Mouse (Mus musculus) limb, embryonic 11.5 days (tissue): Measurements from ENCODE around the gene Ctdsp2. TPM values are rescaled to one million over a fixed set of nuclear protein-coding genes. Genes with fewer than 3 reads are reported as not detected.
A peak's percentile ranks its signal among the peaks of the same experiment; 100 is the strongest.

Experiments used
- ATAC-seq: fragments of 200-750 bp; cut with Nextera tagmentation; 2 replicates; pipeline ENCODE4 v1.8.0; 2017; ENCODE audit warnings: low read depth; ENCODE audit not compliant: insufficient number of reproducible peaks, low FRiP score, low TSS enrichment
- DNase-seq: peaks from one replicate; pipeline ENCODE4 v3.0.0-alpha.2; 2015; ENCODE audit warnings: low spot score
- H3K27ac ChIP-seq: fragments of 300-500 bp; sonication (generic); replicated peaks from 2 replicates; pipeline ENCODE4 v1.5.1; 2014; ENCODE audit warnings: low read depth, mild to moderate bottlenecking, low read length
- H3K27me3 ChIP-seq: fragments of 300-500 bp; sonication (generic); 2 replicates; pipeline ENCODE4 v1.6.1; 2014; ENCODE audit warnings: mild to moderate bottlenecking, low read length, mixed read lengths; ENCODE audit not compliant: control insufficient read depth, insufficient read depth
- H3K36me3 ChIP-seq: fragments of 300-500 bp; sonication (generic); 2 replicates; pipeline ENCODE4 v1.6.1; 2014; ENCODE audit warnings: mild to moderate bottlenecking, low read length, moderate library complexity, mixed read lengths; ENCODE audit not compliant: control insufficient read depth, insufficient read depth
- H3K4me1 ChIP-seq: fragments of 300-500 bp; sonication (generic); 2 replicates; pipeline ENCODE4 v1.6.1; 2014; ENCODE audit warnings: low read length, mixed read lengths; ENCODE audit not compliant: control insufficient read depth, insufficient read depth
- H3K4me2 ChIP-seq: fragments of 300-500 bp; sonication (generic); 2 replicates; pipeline ENCODE4 v1.6.1; 2014; ENCODE audit warnings: low read depth, mild to moderate bottlenecking, moderate library complexity; ENCODE audit not compliant: severe bottlenecking
- H3K4me3 ChIP-seq: fragments of 300-500 bp; sonication (generic); 2 replicates; pipeline ENCODE4 v1.5.1; 2014; ENCODE audit warnings: low read depth, low read length
- H3K9ac ChIP-seq: fragments of 300-500 bp; sonication (generic); 2 replicates; pipeline ENCODE4 v1.6.1; 2014; ENCODE audit warnings: mild to moderate bottlenecking, low read length
- H3K9me3 ChIP-seq: fragments of 300-500 bp; sonication (generic); 2 replicates; pipeline ENCODE4 v1.6.1; 2016; ENCODE audit warnings: low read length; ENCODE audit not compliant: control insufficient read depth
- WGBS: fragments of 180-500 bp; shearing (Covaris S2); extraction: QIAGEN DNeasy Blood & Tissue Kit; methylation state at CpG from one replicate; pipeline ENCODE4 v1.1.7; 2014; 5-methylcytosine and 5-hydroxymethylcytosine counted together
- polyA plus RNA-seq: library from polyadenylated mRNA; unstranded; fragments of >200 nt; fragmentation: Nextera tagmentation; extraction: Ambion mirVana; gene quantifications from 2 replicates; pipeline ENCODE4 v1.2.1, GENCODE M21; 2014

Gene Ctdsp2
- polyA plus RNA-seq, 1 experiment from 2014 or later: 77.3 TPM

DNA sequence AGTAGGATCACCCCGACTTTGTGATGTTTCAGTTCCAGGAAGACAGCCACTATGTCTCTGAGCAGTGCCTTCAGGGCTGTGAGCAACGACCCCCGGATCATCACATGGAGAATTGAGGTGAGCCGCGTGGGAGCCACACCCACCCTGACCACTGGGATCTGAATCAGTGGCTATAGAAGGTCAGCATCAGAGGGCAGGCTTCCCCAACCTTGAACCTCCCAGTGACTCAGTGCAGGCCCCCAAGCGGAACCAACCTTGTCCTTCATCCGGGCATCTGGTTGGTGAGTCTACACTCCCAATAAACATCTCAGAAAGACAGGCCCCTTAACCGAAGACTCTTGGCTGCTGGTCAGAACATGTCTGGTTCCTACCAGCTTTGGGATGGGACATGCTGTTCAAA is 24.8 kb downstream of the Ctdsp2 start:
- Histone ChIP-seq H3K27me3 (no peaks in the 10 kb centered on the region), H3K9me3 (no peaks in the 10 kb centered on the region), H3K27ac (no peak overlapping the region), H3K9ac (no peak overlapping the region), H3K4me3 (no peak overlapping the region), H3K36me3 (peaks cover 4% of the 10 kb centered on the region), H3K4me1 (no peaks in the 10 kb centered on the region), H3K4me2 (no peak overlapping the region)
- ATAC-seq (no peak), DNase-seq (no peak)
- WGBS: 90% methylated on average over 8 of the region's 8 CpGs

DNA sequence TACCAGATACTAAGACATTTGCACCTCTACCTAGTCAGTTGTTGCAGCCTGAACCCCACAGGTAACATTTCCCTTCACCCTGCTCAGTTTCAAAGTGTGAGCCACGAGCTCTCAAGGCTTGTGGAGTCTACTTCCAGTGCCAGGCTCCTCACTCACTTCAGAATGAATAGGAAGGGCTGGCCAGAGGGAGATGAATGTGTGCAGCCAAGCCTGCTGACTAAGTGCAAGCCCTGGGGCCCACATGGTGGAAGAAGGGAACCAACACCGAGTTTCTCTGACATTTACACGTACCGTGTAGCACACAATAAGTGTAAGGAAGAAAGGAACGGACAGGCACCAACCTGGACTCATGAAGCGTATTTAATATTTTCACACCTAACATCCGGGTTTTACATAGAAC is 25.3 kb downstream of the Ctdsp2 start:
- ATAC-seq: no peak
- Histone ChIP-seq H3K9me3 (no peaks in the 10 kb centered on the region), H3K9ac (no peak overlapping the region), H3K36me3 (peaks cover 4% of the 10 kb centered on the region), H3K4me3 (no peak overlapping the region), H3K27ac (no peak overlapping the region), H3K4me2 (no peak overlapping the region), H3K4me1 (no peaks in the 10 kb centered on the region), H3K27me3 (no peaks in the 10 kb centered on the region)
- 85% methylated on average over 7 of the region's 7 CpGs for WGBS
- no peak for DNase-seq

DNA sequence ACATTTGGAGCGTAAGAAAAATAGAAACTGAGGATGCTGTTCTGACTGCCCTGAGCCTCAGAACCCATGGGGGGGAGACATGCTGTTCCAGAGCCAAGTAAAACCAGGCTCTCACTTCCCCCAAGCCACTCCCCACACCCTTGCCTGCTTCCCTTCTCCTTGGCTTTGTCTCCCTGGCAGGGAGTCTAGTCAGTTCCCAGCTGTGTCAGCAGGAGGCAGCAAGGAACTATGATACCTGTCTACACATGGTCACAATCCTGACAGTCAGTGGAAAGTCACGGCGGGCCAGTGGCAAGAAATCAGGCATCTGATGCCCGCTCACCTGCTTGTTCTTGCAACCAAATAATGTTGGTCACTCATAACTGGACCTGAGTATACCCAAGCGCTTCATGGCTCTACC is 38.0 kb downstream of the Ctdsp2 start:
- WGBS: 62% methylated on average over 5 of the region's 5 CpGs
- H3K9me3 ChIP-seq: no peaks in the 10 kb centered on the region
- ATAC-seq (peak; percentile 51; the same call in 1 of the 2 replicates), DNase-seq (peak; percentile 53)
- H3K27ac ChIP-seq: no peak overlapping the region
- no peaks in the 10 kb centered on the region for H3K36me3 ChIP-seq
- no peaks in the 10 kb centered on the region for H3K27me3 ChIP-seq
- H3K4me1 ChIP-seq: 0 out of 2 replicates have a peak, but pooled peaks cover 4% of the 10 kb centered on the region
- no peak overlapping the region for H3K9ac ChIP-seq
- no peak overlapping the region for H3K4me3 ChIP-seq
- H3K4me2 ChIP-seq: no peak overlapping the region

DNA sequence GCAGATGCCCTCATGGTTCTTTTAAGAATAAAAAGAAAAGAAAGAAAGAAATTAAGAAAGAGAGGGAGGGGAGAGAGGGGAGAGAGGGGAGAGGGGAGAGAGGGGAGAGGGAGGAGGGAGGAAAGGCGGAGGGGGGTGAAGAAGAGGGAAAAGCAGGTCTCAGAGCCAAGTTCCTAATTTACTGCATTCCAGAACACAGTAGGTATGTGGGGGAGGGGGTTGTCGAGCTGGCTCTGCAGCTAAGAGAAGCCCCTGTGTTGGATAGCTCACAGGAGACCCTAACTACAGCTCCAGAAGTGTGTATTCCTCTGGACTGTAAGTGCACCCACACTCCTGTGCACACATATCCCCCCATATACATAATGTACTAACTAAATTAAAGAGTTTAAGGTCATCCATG is 38.6 kb downstream of the Ctdsp2 start:
- no peak overlapping the region for H3K4me3 ChIP-seq
- DNase-seq (no peak), ATAC-seq (0 out of 2 replicates have a peak, but pooled peaks have one; percentile 20)
- H3K4me2 ChIP-seq: no peak overlapping the region
- 0 out of 2 replicates have a peak, but pooled peaks cover 4% of the 10 kb centered on the region for H3K4me1 ChIP-seq
- no peak overlapping the region for H3K9ac ChIP-seq
- H3K27ac ChIP-seq: no peak overlapping the region
- no peaks in the 10 kb centered on the region for H3K9me3 ChIP-seq
- whole genome bisulfite sequencing: 14% methylated on average over 2 of the region's 2 CpGs
- H3K27me3 ChIP-seq: no peaks in the 10 kb centered on the region
- no peaks in the 10 kb centered on the region for H3K36me3 ChIP-seq

DNA sequence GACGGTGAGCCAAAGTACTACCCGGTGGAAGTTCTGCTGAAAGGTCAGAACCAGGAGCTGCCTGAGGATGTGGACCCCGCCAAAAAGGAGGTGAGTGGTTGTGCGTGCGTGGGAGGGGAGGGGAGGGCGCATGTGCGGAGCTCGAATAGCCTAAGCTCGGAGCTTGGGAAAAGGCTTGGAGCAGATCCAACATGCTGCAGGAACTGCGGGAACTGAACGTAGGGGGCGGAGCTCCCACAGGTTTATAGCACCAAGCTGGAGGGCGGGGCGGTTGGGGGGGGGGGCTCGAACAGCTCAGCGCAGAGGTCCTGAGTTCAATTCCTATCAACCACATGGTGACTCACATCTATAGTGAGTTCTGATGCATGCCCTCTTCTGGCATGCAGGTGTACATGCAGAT is 39.9 kb downstream of the Ctdsp2 start:
- no peak overlapping the region for H3K4me3 ChIP-seq
- H3K4me1 ChIP-seq: 0 out of 2 replicates have a peak, but pooled peaks cover 4% of the 10 kb centered on the region
- 72% methylated on average over 16 of the region's 16 CpGs for WGBS
- H3K9ac ChIP-seq: no peak overlapping the region
- peaks cover 4% of the 10 kb centered on the region; the same call in 1 of the 2 replicates for H3K36me3 ChIP-seq
- H3K4me2 ChIP-seq: no peak overlapping the region
- DNase-seq (no peak), ATAC-seq (no peak)
- H3K27me3 ChIP-seq: no peaks in the 10 kb centered on the region
- no peaks in the 10 kb centered on the region for H3K9me3 ChIP-seq
- no peak overlapping the region for H3K27ac ChIP-seq

DNA sequence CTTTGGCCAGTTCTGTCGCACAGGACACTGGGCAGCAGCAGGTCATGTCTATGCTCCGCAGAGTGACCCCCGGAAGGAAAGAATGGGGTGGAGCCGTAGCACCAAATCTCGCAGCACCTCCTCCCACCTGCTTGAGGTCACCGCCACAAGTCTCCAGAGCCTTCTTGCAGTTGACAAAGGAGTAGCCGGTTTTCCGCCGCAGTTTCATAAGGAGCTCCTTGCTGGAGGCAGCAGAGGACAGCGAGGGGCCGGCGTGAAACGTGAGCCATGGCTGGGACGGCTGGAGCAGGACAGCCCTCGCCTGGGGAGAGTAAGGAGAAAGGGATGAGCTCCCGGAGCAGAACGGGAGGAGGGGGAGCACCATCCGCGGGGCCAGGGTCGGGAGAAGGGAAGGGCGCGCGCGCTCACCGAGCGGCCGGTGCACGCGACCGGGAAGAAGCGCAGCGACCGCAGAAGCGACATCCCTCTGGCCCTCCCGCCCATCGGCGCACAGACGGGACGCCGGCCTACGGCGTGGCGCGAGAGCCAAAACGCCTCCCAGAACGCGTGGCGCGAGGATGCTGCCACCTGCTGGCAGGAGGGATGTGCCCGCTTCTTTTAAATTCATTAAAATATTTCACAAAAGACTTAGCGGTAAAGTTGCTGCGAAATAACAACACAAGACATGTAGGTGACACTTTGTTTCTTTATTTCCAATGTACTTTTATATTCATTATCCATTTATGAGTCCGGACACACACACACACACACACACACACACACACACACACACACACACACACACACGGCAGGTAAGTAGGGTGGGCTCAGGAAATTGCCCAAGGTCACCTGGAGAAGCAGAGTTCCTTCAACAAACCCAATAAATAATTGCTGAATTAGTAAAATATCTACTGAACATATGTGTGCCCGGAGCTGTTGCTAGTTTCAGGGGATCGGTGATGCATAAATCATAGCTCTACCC is 52.1 kb downstream of the Ctdsp2 start, which contains the start of gene Tsfm:
Gene Tsfm (minus strand): TSS at position 505 of the 961 bp plus-strand sequence.
- ATAC-seq (peak; percentile 80), DNase-seq (peak; percentile 94)
- Histone ChIP-seq H3K36me3 (peaks cover 15% of the 10 kb centered on the region), H3K27me3 (no peaks in the 10 kb centered on the region), H3K27ac (peak within 1 kb of the TSS; percentile 56; the same call in 1 of the 2 replicates), H3K9ac (peak within 1 kb of the TSS; percentile 90), H3K4me3 (peak within 1 kb of the TSS; percentile 87), H3K4me1 (no peaks in the 10 kb centered on the region), H3K4me2 (peak within 1 kb of the TSS; percentile 69), H3K9me3 (no peaks in the 10 kb centered on the region)
- 6% methylated on average over 56 of the region's 56 CpGs for WGBS

DNA sequence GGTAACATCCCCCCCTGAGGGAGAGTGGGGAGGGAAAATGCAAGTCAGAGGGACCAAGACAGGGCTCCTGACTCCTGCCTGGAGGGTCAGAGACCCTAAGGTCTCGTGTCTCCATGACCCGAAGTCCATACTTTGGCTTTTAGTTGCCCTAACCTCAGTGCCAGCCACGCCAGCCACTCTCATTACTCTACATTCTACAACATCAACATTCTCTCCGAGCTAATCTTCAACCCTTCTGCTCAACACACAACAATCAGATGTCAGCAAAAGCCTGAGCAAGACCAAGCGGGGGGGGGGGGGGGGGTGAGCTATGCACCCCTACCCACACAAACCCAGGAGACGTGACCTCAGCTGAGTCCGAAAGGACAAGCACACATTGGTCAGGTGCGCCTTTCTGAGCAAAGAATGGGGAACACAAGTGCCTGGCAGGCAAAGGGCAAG is 54.8 kb downstream of the Ctdsp2 start:
- no peaks in the 10 kb centered on the region for H3K9me3 ChIP-seq
- H3K36me3 ChIP-seq: peaks cover 4% of the 10 kb centered on the region
- no peaks in the 10 kb centered on the region for H3K4me1 ChIP-seq
- no peaks in the 10 kb centered on the region for H3K27me3 ChIP-seq
- ATAC-seq (no peak), DNase-seq (no peak)
- no peak overlapping the region for H3K4me3 ChIP-seq
- H3K27ac ChIP-seq: no peak overlapping the region
- WGBS: 84% methylated on average over 8 of the region's 8 CpGs
- H3K9ac ChIP-seq: no peak overlapping the region
- no peak overlapping the region for H3K4me2 ChIP-seq

DNA sequence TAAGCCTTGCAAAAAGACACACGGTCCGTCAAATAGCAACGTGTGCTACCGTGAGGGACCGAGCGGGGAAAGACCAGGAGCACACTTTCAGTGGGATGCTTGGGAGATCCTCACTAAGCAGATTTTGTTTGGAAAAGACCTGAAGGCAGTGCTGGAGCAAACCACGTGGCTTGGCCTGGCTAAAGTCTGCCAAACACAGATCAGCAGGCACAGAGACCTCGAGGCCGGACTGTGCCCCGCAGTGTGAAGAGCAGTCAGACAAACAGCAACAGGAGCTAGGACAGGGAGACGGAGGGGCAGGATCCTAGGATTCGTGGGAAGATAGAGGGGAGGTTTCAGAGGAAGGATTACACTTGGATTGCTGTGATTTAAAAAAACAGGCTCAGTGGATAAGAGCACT is 57.8 kb downstream of the Ctdsp2 start:
- Histone ChIP-seq H3K4me2 (no peak overlapping the region), H3K4me3 (no peak overlapping the region), H3K9ac (no peak overlapping the region), H3K36me3 (no peaks in the 10 kb centered on the region), H3K4me1 (no peaks in the 10 kb centered on the region), H3K9me3 (no peaks in the 10 kb centered on the region), H3K27ac (no peak overlapping the region), H3K27me3 (no peaks in the 10 kb centered on the region; the same call in 1 of the 2 replicates)
- DNase-seq: no peak
- 84% methylated on average over 12 of the region's 12 CpGs for WGBS
- ATAC-seq: no peak
